Mouse (Mus musculus) lung, embryonic 14.5 days (tissue): ENCODE measurements around the gene Oscp1. TPM values are rescaled to one million over a fixed set of nuclear protein-coding genes. Genes with fewer than 3 reads are reported as not detected.

ENCODE experiments used
- ATAC-seq: fragments of 200-750 bp; cut with Nextera tagmentation; 2 replicates; pipeline ENCODE4 v1.8.0; 2017; ENCODE audit warnings: mild to moderate bottlenecking, moderate TSS enrichment, moderate library complexity; ENCODE audit not compliant: insufficient read depth
- DNase-seq: peaks from one replicate; pipeline ENCODE4 v3.0.0-alpha.2; 2015
- H3K27ac ChIP-seq: fragments of 300-500 bp; sonication (generic); 2 replicates; pipeline ENCODE4 v1.5.1; 2014; ENCODE audit warnings: low read depth, mild to moderate bottlenecking, moderate library complexity
- H3K27me3 ChIP-seq: fragments of 300-500 bp; sonication (generic); 2 replicates; pipeline ENCODE4 v1.6.1; 2014; ENCODE audit warnings: low read length, control low read depth; ENCODE audit not compliant: insufficient read depth
- H3K36me3 ChIP-seq: fragments of 300-500 bp; sonication (generic); 2 replicates; pipeline ENCODE4 v1.6.1; 2014; ENCODE audit warnings: control low read depth; ENCODE audit not compliant: insufficient read depth
- H3K4me1 ChIP-seq: fragments of 300-500 bp; sonication (generic); 2 replicates; pipeline ENCODE4 v1.6.1; 2014; ENCODE audit warnings: antibody characterized with exemption, control low read depth; ENCODE audit not compliant: insufficient read depth
- H3K4me2 ChIP-seq: fragments of 300-500 bp; sonication (generic); 2 replicates; pipeline ENCODE4 v1.6.1; 2014; ENCODE audit warnings: mild to moderate bottlenecking
- H3K4me3 ChIP-seq: fragments of 300-500 bp; sonication (generic); 2 replicates; pipeline ENCODE4 v1.5.1; 2014; ENCODE audit warnings: low read depth, low read length
- H3K9ac ChIP-seq: fragments of 300-500 bp; sonication (generic); 2 replicates; pipeline ENCODE4 v1.6.1; 2014
- H3K9me3 ChIP-seq: fragments of 300-500 bp; sonication (generic); 2 replicates; pipeline ENCODE4 v1.6.1; 2016; ENCODE audit warnings: low read depth, low read length, control low read depth
- CTCF ChIP-seq: IDR thresholded peaks from 2 replicates; pipeline ENCODE4 v1.5.1; 2016; ENCODE audit warnings: antibody characterized with exemption, low read depth
- WGBS: fragments of 180-500 bp; shearing (Covaris S2); extraction: QIAGEN DNeasy Blood & Tissue Kit; methylation state at CpG from one replicate; pipeline ENCODE4 v1.1.7; 2014; 5-methylcytosine and 5-hydroxymethylcytosine counted together
- polyA plus RNA-seq: library from polyadenylated mRNA; unstranded; fragments of >200 nt; fragmentation: Nextera tagmentation; extraction: Ambion mirVana; gene quantifications from 2 replicates; pipeline ENCODE4 v1.2.1, GENCODE M21; 2014

The Oscp1 gene
- polyA plus RNA-seq, 1 experiment from 2014 or later, result 18.1 TPM

DNA sequence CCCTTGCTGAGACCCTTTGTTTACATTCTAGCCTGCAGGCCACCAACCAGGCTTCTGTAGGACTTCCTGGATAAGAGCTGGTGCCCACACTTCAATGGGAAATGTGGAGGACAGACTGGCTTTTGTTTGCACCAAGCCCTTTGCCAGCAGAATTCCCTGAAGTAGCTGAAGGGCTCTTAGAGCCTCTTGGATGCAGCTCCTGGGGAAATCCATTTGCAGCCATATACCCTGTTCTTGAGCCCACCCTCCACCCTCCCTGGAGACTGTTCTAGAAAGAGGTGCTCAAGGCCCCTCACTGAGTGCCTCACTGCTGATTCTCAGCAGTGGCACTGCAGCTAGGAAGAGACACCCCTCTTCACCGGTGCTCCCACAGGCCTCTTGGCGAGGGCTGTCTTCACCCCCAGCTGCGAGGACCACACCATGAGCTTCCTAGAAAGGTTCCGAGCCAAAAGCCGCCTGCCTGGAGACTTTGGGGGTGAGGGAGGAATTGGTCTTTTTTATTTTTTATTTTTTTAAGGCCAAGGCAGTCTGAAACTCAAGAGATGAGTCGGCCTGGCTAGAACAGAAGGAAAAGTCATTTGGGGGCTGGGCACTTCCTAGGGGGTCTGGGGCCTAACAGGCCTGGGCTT is 74.4 kb downstream of the Oscp1 start:
- 23% methylated on average over 6 of the region's 6 CpGs for WGBS
- ATAC-seq, result peak; percentile 24; the same call in 1 of the 2 replicates
- peak; percentile 69 for DNase-seq
- no peaks in the 10 kb centered on the region for H3K27me3 ChIP-seq
- H3K4me1 ChIP-seq, result peaks cover 42% of the 10 kb centered on the region
- peaks cover 50% of the 10 kb centered on the region for H3K36me3 ChIP-seq
- no peak overlapping the region for H3K4me2 ChIP-seq
- H3K27ac ChIP-seq, result peak overlapping the region; percentile 95
- no peaks in the 10 kb centered on the region for H3K9me3 ChIP-seq
- TF ChIP-seq CTCF, result no peak
- H3K4me3 ChIP-seq, result no peak overlapping the region
- 0 out of 2 replicates have a peak overlapping the region, but pooled peaks have one; percentile 2 for H3K9ac ChIP-seq

DNA sequence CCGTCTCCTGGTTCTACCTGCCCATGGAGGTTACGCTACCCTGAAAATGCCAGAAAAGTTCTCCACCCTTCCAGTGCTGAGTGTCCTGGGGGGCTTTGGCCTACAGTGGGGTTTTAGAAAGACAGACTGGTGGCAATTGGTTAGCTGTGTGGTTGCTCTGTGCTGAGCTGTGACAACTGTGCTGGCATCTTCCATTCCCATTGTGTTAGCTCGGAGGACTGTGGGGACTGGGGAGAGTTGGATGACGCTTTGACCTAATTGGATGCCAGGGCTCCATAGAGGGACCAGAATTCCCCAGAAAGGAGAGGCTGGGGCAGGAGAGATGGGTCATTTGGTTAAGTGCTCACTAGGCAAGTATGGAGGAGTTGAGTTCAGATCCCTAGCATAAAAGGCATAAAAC is 75.9 kb downstream of the Oscp1 start:
- peak overlapping the region; percentile 16; the same call in 1 of the 2 replicates for H3K27ac ChIP-seq
- no peaks in the 10 kb centered on the region for H3K9me3 ChIP-seq
- H3K4me3 ChIP-seq, result no peak overlapping the region
- no peaks in the 10 kb centered on the region for H3K27me3 ChIP-seq
- ATAC-seq, result no peak
- no peak overlapping the region for H3K9ac ChIP-seq
- TF ChIP-seq CTCF, result no peak
- no peak overlapping the region for H3K4me2 ChIP-seq
- WGBS, result 86% methylated on average over 4 of the region's 4 CpGs
- no peak for DNase-seq
- H3K4me1 ChIP-seq, result peaks cover 42% of the 10 kb centered on the region
- H3K36me3 ChIP-seq, result peaks cover 57% of the 10 kb centered on the region

DNA sequence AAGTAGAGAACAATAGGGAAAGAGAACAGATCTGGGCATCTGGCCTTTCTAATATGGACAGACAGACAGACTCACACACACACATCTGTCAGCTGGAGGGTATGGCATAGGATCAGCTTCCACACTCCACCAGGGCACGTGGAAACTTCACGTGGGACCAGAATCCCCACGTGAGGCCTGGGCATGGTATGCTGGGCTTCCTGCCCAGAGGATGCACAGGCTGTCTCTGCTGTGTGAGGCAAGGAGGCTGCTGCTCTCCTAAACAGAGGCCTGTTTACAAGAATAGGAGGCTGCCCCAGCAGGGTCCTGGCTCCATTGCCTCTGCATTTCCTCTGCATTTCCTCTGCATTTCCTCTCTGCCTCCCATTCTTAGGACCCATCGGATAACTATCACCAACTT is 76.3 kb downstream of the Oscp1 start:
- TF ChIP-seq CTCF, result no peak
- Histone ChIP-seq H3K27ac (peak overlapping the region; percentile 16; the same call in 1 of the 2 replicates), H3K27me3 (no peaks in the 10 kb centered on the region), H3K4me3 (no peak overlapping the region), H3K4me1 (peaks cover 39% of the 10 kb centered on the region), H3K9ac (no peak overlapping the region; the same call in 1 of the 2 replicates), H3K4me2 (no peak overlapping the region), H3K9me3 (no peaks in the 10 kb centered on the region), H3K36me3 (peaks cover 57% of the 10 kb centered on the region)
- no peak for DNase-seq
- no peak for ATAC-seq
- 67% methylated on average over 4 of the region's 4 CpGs for whole genome bisulfite sequencing

DNA sequence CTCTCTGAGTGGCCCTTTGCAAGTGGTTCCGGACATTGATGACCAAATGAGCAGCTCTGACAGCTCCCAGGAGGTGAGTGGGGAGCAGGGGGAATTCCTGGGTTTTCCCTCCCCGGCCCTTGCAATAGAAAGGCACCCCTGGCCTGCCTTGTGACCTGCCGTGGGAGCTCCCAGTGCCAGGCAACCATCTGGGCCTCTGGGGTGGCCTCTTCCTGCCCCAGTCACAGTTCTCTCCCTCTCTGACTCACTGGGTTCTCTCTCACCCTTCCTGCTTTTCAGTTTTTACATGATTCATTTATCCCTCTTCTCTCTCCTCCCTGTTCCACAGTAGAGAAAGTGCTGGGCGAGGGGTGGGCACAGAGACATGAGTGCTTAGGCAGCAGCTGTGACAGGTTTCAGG is 79.4 kb downstream of the Oscp1 start:
- ATAC-seq, result no peak
- no peak for TF ChIP-seq CTCF

DNA sequence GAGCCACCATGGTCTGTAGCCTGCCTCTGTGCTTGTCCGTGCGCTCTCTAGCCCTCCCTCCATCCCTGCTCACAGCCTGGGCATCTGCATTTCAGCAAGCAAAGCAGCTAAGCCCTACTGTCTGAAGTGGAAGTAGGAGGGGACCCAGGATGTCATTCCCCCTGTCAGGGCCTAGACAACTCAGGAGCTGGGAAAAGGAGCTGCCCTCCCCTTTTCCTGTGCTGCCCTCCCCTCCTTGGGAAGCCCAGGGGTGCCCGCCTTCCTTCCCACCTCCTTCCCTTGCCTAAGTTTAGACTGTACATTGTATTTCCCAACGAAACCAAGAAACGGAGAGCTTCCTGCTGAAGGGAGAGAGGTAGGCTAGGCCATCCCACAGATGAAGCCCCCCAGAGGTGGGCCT is 82.7 kb downstream of the Oscp1 start:
- no peaks in the 10 kb centered on the region for H3K9me3 ChIP-seq
- ATAC-seq, result no peak
- peaks cover 49% of the 10 kb centered on the region for H3K36me3 ChIP-seq
- H3K27ac ChIP-seq, result no peak overlapping the region; the same call in 1 of the 2 replicates
- no peak overlapping the region for H3K4me2 ChIP-seq
- WGBS, result 76% methylated on average over 5 of the region's 5 CpGs
- no peak for TF ChIP-seq CTCF
- H3K9ac ChIP-seq, result no peak overlapping the region; the same call in 1 of the 2 replicates
- DNase-seq, result no peak
- no peaks in the 10 kb centered on the region for H3K27me3 ChIP-seq
- no peaks in the 10 kb centered on the region for H3K4me1 ChIP-seq
- no peak overlapping the region for H3K4me3 ChIP-seq

More for the DNA sequence above, 79.4 kb downstream of the Oscp1 start:
- H3K4me2 ChIP-seq, result no peak overlapping the region
- peaks cover 68% of the 10 kb centered on the region for H3K36me3 ChIP-seq
- H3K9ac ChIP-seq, result no peak overlapping the region
- no peaks in the 10 kb centered on the region for H3K9me3 ChIP-seq
- DNase-seq, result no peak
- H3K27ac ChIP-seq, result no peak overlapping the region
- no peak overlapping the region for H3K4me3 ChIP-seq
- H3K27me3 ChIP-seq, result no peaks in the 10 kb centered on the region
- 83% methylated on average over 4 of the region's 4 CpGs for WGBS
- peaks cover 8% of the 10 kb centered on the region for H3K4me1 ChIP-seq

Other genes starting within 250 kb of the Oscp1 start
- gene Csf3r, start 34.0 kb upstream of the Oscp1 start, polyA plus RNA-seq, result 2.2 and 2.3 TPM in 2 replicates
- gene Mrps15, start 11.6 kb upstream of the Oscp1 start, polyA plus RNA-seq, result 134 and 138 TPM in 2 replicates
- 50.2 and 50.6 TPM in 2 replicates for gene Lsm10, start 38.1 kb downstream of the Oscp1 start, polyA plus RNA-seq
- 30.7 and 38.0 TPM in 2 replicates for gene Stk40, start 45.4 kb downstream of the Oscp1 start, polyA plus RNA-seq
- 92.6 and 97.8 TPM in 2 replicates for gene Eva1b, start 89.2 kb downstream of the Oscp1 start, polyA plus RNA-seq
- 5.7 and 7.0 TPM in 2 replicates for gene Sh3d21, start 104.9 kb downstream of the Oscp1 start, polyA plus RNA-seq
- gene Thrap3, start 144.2 kb downstream of the Oscp1 start, polyA plus RNA-seq, result 262 and 268 TPM in 2 replicates
- 50.7 and 61.1 TPM in 2 replicates for gene Map7d1, start 197.8 kb downstream of the Oscp1 start, polyA plus RNA-seq
- gene Trappc3, start 203.8 kb downstream of the Oscp1 start, polyA plus RNA-seq, result 26.7 and 28.9 TPM in 2 replicates
- gene Col8a2, start 228.2 kb downstream of the Oscp1 start, polyA plus RNA-seq, result 4.0 and 5.2 TPM in 2 replicates